Mouse (Mus musculus) liver, adult 2 months (tissue): ENCODE measurements around the gene Gnl2.

Experiments used
- CTCF ChIP-seq: fragments of 200-500 bp; IDR thresholded peaks from 2 replicates; pipeline ENCODE4 v1.5.1; 2011; ENCODE audit warnings: low read depth, low read length, control low read depth
- POLR2A ChIP-seq: fragments of 200-500 bp; IDR thresholded peaks from 2 replicates; pipeline ENCODE4 v1.6.1; 2011; ENCODE audit warnings: low read length, control low read depth; ENCODE audit not compliant: insufficient read depth; ENCODE audit errors: extremely low read depth

DNA sequence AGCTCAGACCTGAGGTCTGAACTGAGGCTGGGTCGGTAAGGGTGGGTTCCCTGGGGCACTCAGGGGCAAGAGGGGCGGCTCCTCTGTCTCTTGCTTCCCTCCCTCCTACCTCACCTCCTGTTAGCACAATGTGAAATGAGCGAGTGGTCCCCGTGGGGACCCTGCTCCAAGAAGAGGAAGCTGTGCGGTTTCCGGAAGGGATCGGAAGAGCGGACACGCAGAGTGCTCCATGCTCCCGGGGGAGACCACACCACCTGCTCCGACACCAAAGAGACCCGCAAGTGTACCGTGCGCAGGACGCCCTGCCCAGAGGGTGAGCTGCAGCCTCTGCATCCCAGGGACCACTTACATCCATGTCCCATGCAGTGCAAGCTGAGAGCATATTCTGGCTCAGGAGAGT, 8.9 kb upstream of the Gnl2 start:
- TF ChIP-seq POLR2A = no peak
- TF ChIP-seq CTCF = no peak
